Mouse (Mus musculus) liver, embryonic 12.5 days (tissue): Measurements from ENCODE around the gene Ccm2. TPM values are rescaled to one million over a fixed set of nuclear protein-coding genes. Genes with fewer than 3 reads are reported as not detected.
A peak's percentile ranks its signal among the peaks of the same experiment; 100 is the strongest.

Experiments
- ATAC-seq: fragments of 200-750 bp; cut with Nextera tagmentation; 2 replicates; pipeline ENCODE4 v1.8.0; 2017; ENCODE audit warnings: moderate number of reproducible peaks, mild to moderate bottlenecking, moderate library complexity
- H3K27ac ChIP-seq: fragments of 300-500 bp; sonication (generic); 2 replicates; pipeline ENCODE4 v1.5.1; 2016; ENCODE audit warnings: mild to moderate bottlenecking
- H3K27me3 ChIP-seq: fragments of 300-500 bp; sonication (generic); replicated peaks from 2 replicates; pipeline ENCODE4 v1.6.1; 2016; ENCODE audit warnings: mild to moderate bottlenecking, moderate library complexity
- H3K36me3 ChIP-seq: fragments of 300-500 bp; sonication (generic); 2 replicates; pipeline ENCODE4 v1.6.1; 2016; ENCODE audit warnings: mild to moderate bottlenecking, moderate library complexity
- H3K4me1 ChIP-seq: fragments of 300-500 bp; sonication (generic); 2 replicates; pipeline ENCODE4 v1.6.1; 2016
- H3K4me2 ChIP-seq: fragments of 300-500 bp; sonication (generic); 2 replicates; pipeline ENCODE4 v1.6.1; 2016; ENCODE audit warnings: mild to moderate bottlenecking, moderate library complexity
- H3K4me3 ChIP-seq: fragments of 300-500 bp; sonication (generic); 2 replicates; pipeline ENCODE4 v1.5.1; 2016; ENCODE audit warnings: mild to moderate bottlenecking, moderate library complexity
- H3K9ac ChIP-seq: fragments of 300-500 bp; sonication (generic); 2 replicates; pipeline ENCODE4 v1.6.1; 2016; ENCODE audit warnings: mild to moderate bottlenecking, moderate library complexity
- H3K9me3 ChIP-seq: fragments of 300-500 bp; sonication (generic); replicated peaks from 2 replicates; pipeline ENCODE4 v1.6.1; 2016; ENCODE audit warnings: mild to moderate bottlenecking, moderate library complexity
- WGBS: fragments of 180-500 bp; shearing (Covaris S2); methylation state at CpG from one replicate; pipeline ENCODE4 v1.1.7; 2016; ENCODE audit not compliant: insufficient replicate concordance; 5-methylcytosine and 5-hydroxymethylcytosine counted together
- polyA plus RNA-seq: library from polyadenylated mRNA; unstranded; fragments of >200 nt; fragmentation: Nextera tagmentation; extraction: Ambion mirVana; gene quantifications from 2 replicates; pipeline ENCODE4 v1.2.1, GENCODE M21; 2016

Gene Ccm2
- 57.9 and 60.0 TPM in 2 replicates for polyA plus RNA-seq

DNA sequence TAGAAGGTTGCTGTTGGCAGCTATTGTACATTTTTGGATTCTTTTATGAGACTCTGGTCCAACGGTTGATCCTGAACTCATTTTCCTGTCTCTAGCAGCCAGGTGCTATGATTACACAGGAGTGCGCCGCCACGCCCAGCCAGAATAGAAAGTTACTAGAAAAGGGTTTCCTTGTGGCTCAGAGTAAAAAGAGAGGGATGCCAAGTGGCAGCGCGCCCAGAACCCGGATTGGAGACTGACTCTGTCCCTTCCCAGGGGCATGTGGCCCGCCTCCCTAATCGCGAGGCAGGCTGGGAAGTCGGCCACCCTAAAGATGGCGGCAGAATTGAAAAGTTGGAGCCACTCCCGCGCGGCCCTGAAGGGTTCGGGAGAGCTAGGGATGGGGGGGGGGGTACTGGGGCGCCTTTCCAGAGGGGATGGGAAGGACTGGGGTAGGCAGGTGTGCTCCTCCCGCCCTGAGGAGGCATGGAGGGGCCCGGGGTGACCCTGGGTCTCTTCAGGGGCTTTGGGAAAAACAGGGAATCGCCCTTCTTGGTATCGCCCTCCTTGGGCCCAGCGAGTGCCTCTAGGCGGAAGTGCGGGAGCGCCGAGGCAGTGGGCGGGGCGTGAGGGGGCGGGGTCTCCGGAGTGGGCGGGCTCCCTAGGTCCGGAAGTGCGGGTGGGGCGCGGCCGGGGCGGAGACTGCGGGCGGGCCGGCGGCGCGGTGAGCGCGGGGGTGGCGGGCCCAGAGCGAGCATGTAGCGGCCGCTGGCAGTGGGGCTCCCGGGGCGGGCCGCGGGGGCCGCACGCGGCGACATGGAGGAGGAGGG is at the start of gene Ccm2:
TSS of gene Ccm2 (plus strand) at position 683 of the 809 bp plus-strand sequence.
- Histone ChIP-seq H3K9ac (peak within 1 kb of the TSS; percentile 95), H3K27ac (peak within 1 kb of the TSS; percentile 98), H3K4me1 (peaks cover 48% of the 10 kb centered on the region), H3K4me2 (peak within 1 kb of the TSS; percentile 88), H3K27me3 (no peaks in the 10 kb centered on the region), H3K36me3 (peaks cover 20% of the 10 kb centered on the region), H3K4me3 (peak within 1 kb of the TSS; percentile 95), H3K9me3 (no peaks in the 10 kb centered on the region)
- peak; percentile 96 for ATAC-seq
- 0% methylated on average over 36 of the region's 57 CpGs for WGBS

DNA sequence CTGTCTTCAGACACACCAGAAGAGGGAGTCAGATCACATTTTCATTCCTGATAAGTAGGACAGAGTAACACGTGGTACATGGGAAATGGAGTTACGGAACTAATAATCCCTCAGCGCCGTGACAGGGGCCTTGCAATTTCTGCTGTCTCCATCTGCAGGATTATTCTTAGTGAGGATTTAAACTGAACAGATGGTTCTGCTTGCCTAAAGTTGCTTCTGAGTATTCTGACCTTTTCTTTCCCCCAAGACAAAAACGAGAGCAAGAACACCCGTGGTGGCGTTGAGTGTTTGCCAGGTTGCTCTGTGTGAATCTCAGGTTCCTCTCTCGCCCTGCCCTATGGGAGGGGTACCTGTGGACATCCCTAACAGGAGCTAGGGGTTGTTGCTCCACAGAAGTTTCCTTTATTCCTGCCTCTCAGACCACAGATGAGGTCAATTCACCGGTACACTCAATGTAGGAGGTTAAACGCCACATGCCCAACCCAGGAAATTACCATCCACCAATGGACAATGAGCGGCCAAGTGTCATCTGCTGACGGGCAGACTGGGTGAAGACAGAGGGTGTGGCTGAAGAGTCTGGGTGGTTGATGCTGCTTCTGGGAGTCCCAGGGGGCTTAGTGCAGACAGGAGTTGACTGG is 49.3 kb upstream of the Ccm2 start:
- Histone ChIP-seq H3K4me3 (no peak overlapping the region), H3K27ac (no peak overlapping the region), H3K4me2 (no peak overlapping the region), H3K4me1 (no peaks in the 10 kb centered on the region), H3K36me3 (no peaks in the 10 kb centered on the region), H3K9ac (no peak overlapping the region), H3K9me3 (no peaks in the 10 kb centered on the region), H3K27me3 (no peaks in the 10 kb centered on the region)
- 69% methylated on average over 12 of the region's 12 CpGs for WGBS
- no peak for ATAC-seq

DNA sequence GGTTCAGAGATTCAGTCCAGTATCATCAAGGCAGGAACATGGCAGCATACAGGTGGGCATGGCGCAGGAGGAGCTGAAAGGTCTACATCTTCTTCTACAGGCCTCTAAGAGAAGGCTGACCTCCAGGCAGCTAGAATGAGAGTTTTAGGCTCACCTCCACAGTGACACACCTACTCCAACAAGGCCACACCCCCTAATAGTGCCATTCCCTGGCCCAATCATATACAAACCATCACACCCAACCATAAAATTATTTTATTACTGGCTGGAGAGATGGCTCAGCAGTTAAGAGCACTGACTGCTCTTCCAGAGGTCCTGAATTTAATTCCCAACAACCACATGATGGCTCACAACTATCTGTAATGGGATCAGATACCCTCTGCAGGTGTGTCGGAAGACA is 44.2 kb upstream of the Ccm2 start:
- Histone ChIP-seq H3K36me3 (no peaks in the 10 kb centered on the region), H3K4me1 (no peaks in the 10 kb centered on the region; the same call in 1 of the 2 replicates), H3K9ac (no peak overlapping the region), H3K9me3 (no peaks in the 10 kb centered on the region), H3K4me2 (no peak overlapping the region), H3K4me3 (no peak overlapping the region), H3K27ac (no peak overlapping the region), H3K27me3 (no peaks in the 10 kb centered on the region)
- 88% methylated on average over 2 of the region's 2 CpGs for WGBS
- ATAC-seq = no peak

DNA sequence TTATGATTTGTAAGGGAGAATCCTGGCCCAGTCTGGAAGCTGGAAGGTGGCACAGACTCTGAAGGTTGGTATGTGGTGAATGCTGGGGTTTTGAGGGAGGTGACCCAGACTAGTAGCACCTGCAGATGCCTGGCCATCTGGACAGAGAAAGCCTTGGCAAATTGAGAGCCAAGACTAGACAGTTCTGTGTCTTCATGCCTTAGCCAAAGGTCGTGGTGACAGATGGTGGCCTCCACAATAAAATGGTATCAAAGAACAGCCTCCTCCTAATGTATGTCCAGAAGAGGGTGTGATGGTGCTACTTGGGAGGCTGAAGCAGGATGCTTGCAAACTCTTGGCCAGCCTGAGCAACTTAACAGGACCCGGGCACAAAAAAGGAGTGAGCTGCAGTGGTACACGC is 42.5 kb upstream of the Ccm2 start:
- no peaks in the 10 kb centered on the region for H3K27me3 ChIP-seq
- no peak for ATAC-seq
- 49% methylated on average over 3 of the region's 3 CpGs for WGBS
- H3K9ac ChIP-seq = no peak overlapping the region
- H3K36me3 ChIP-seq = no peaks in the 10 kb centered on the region
- no peak overlapping the region for H3K4me2 ChIP-seq
- no peaks in the 10 kb centered on the region; the same call in 1 of the 2 replicates for H3K4me1 ChIP-seq
- no peak overlapping the region for H3K27ac ChIP-seq
- no peak overlapping the region for H3K4me3 ChIP-seq
- H3K9me3 ChIP-seq = no peaks in the 10 kb centered on the region

DNA sequence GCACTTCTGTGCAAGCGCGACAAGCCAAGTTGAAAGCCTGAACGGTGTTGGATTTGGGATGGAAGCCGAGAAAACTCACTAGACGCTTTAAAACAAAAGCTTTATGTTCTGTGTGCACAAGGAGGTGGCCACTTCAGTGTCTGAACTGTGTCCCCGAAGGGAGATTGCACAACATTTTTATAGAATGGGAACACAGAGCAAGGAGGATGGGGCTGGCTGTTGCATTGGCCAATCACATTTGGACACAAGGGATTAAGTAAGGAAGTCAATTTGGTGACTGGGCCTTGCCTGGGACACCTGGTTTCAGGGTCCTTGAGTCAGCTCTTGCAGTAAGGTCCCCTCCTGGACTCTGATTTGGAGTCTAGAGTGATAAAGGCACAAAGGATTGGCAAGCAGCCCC is 42.0 kb upstream of the Ccm2 start:
- Histone ChIP-seq H3K9me3 (no peaks in the 10 kb centered on the region), H3K9ac (no peak overlapping the region), H3K27me3 (no peaks in the 10 kb centered on the region), H3K27ac (no peak overlapping the region), H3K4me1 (no peaks in the 10 kb centered on the region; the same call in 1 of the 2 replicates), H3K36me3 (no peaks in the 10 kb centered on the region), H3K4me2 (no peak overlapping the region), H3K4me3 (no peak overlapping the region)
- 75% methylated on average over 6 of the region's 6 CpGs for WGBS
- ATAC-seq = peak; percentile 31; the same call in 1 of the 2 replicates

DNA sequence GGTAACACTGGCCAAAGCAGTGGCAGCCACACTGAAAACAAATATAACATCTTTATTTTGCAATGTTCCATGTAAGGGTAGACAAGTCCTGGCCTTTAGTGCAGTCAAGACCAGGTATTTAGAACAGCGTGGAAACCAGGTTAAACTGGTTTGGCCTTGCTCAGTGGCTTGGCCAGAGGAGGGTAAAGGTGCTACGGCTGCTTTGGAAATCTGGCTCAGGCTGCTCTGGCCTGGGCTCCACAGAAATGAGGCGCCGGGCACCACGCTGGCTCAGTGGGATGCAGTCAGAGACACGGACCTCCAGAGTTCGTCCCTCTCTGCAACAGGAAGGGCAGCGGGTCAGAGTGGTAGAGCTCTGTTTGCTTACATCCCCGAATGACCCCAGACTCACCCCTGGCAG is 40.2 kb upstream of the Ccm2 start:
- Histone ChIP-seq H3K4me1 (no peaks in the 10 kb centered on the region; the same call in 1 of the 2 replicates), H3K36me3 (no peaks in the 10 kb centered on the region), H3K4me2 (no peak overlapping the region), H3K27me3 (no peaks in the 10 kb centered on the region), H3K4me3 (no peak overlapping the region), H3K9ac (no peak overlapping the region), H3K9me3 (no peaks in the 10 kb centered on the region), H3K27ac (no peak overlapping the region)
- WGBS = 67% methylated on average over 9 of the region's 9 CpGs
- 0 out of 2 replicates have a peak, but pooled peaks have one; percentile 9 for ATAC-seq

DNA sequence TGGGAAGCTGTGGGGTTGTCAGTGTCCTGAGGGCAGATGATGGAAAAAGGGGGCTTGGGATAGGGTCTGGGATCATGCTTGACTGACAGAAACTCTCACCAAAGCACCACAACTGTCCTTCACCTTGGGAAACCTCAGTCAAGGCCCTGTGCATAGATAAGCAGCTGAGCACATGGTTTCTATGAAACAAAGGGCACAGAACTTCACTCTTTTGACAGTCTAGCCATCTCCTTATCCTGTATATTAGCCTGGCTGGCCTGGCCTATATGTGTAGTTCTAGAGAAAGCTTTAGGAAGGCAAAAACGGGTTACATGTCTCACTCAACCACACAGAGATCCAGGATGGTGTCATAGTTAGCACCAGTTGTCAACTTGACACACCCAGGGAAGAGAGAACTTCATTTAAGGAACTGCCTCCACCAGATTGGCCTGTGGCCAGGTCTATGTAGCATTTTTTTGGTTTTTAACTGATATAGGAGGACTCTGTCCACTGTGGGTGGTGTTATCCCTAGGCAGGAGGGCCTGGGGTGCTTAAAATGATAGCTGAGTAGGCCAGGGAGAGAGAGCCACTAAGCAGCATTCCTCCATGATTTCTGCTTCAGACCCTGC is 38.3 kb upstream of the Ccm2 start:
- H3K27ac ChIP-seq = no peak overlapping the region
- WGBS = 40% methylated on average over 1 of the region's 1 CpGs
- no peaks in the 10 kb centered on the region for H3K9me3 ChIP-seq
- no peak overlapping the region for H3K4me2 ChIP-seq
- no peak overlapping the region for H3K4me3 ChIP-seq
- no peak for ATAC-seq
- no peaks in the 10 kb centered on the region; the same call in 1 of the 2 replicates for H3K4me1 ChIP-seq
- H3K9ac ChIP-seq = no peak overlapping the region
- H3K27me3 ChIP-seq = no peaks in the 10 kb centered on the region
- H3K36me3 ChIP-seq = no peaks in the 10 kb centered on the region

DNA sequence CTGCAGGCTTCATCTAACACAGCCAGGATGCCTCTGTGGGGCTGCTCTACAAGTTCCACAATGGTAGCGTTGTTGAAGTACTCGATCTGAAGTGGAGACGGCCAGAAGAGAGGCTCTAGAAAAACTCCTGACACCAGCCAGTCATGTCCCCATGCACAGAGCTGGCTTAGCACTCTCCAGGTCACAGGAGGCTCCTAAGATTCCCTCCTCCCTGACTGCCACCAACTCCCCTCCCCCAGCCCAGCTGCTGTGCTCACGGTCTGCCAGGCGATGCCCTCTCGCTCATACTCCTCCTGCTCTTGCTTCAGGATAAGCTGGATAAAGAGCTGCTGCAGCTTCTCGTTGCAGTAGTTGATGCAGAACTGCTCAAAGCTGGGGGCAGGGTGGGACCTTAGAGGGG is 31.9 kb upstream of the Ccm2 start:
- Histone ChIP-seq H3K9me3 (no peaks in the 10 kb centered on the region), H3K27me3 (peaks cover 5% of the 10 kb centered on the region; the same call in 1 of the 2 replicates), H3K9ac (no peak overlapping the region), H3K27ac (no peak overlapping the region), H3K4me2 (no peak overlapping the region), H3K4me3 (no peak overlapping the region), H3K36me3 (0 out of 2 replicates have a peak, but pooled peaks cover 7% of the 10 kb centered on the region), H3K4me1 (peaks cover 8% of the 10 kb centered on the region)
- 69% methylated on average over 7 of the region's 7 CpGs for WGBS
- no peak for ATAC-seq

DNA sequence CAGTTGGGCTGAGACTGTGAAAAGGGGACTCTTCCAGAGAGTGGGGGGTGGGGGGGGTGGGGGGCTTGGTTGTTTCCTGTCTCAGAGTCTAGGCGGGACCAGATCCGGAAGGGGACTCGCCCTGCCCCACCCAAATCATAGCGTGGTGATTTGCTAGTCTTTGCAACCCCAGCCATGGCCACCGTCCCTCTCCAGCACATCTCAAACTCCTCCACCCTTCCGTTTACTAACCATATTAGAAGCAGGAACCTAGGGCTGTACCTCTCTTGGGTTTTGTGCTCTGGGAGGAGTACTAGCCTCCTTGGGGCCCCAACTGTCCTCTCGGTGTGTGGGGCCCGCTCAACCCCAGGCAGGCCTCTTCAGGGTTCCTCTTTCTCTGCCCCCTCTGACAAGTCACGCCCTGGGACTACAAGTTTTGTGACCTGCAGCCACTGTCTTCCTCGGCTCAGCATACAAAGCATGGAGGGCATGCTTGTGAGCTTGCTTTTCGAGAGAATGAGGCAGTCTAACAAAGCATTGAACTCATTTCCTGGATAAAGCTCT is 27.1 kb upstream of the Ccm2 start:
- H3K9ac ChIP-seq = no peak overlapping the region
- peaks cover 5% of the 10 kb centered on the region; the same call in 1 of the 2 replicates for H3K27me3 ChIP-seq
- peak overlapping the region; percentile 16 for H3K4me3 ChIP-seq
- peaks cover 16% of the 10 kb centered on the region for H3K36me3 ChIP-seq
- peak overlapping the region; percentile 65; the same call in 1 of the 2 replicates for H3K27ac ChIP-seq
- no peaks in the 10 kb centered on the region for H3K9me3 ChIP-seq
- H3K4me1 ChIP-seq = peaks cover 28% of the 10 kb centered on the region
- peak; percentile 39; the same call in 1 of the 2 replicates for ATAC-seq
- peak overlapping the region; percentile 42 for H3K4me2 ChIP-seq
- WGBS = 9% methylated on average over 11 of the region's 11 CpGs

DNA sequence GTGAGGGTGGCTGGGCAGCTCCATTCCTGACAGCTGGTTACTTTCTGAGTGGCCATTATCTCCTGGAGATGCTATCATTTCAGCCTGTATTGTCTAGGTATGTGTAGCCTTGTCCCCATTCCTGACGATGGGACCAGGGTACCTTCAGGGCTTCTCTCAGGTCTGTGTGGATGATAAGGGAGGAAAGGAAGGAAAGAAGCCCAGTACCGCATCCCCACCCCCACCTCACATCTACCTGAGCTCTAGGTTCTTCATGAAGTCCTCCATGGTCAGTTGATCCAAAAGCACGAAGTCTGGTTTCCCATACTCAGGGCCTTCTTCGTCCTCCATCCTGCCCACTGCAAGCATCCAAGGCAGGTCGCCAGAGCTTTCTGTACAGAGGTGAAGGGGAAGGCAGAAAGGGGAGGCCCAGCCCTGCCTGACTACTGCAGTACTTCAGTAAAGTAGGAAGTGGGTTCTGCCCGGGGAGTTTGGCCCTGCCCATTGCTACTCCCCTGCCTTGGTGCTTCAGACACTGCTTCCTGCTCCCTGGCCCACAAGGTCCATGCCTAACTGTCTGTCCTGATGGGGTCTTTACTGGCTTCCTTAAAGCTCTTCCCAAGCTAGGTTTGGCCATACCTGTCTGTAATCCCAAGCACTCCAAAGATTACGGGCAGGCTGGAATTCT is 26.0 kb upstream of the Ccm2 start, which contains the start of gene Myo1g:
TSS of gene Myo1g (minus strand) at position 459 of the 667 bp plus-strand sequence.
- no peak for ATAC-seq
- 29% methylated on average over 7 of the region's 7 CpGs for WGBS

More for the DNA sequence above, 26.0 kb upstream of the Ccm2 start, which contains the start of gene Myo1g:
- Histone ChIP-seq H3K9ac (no peak within 1 kb of the TSS), H3K4me3 (peak within 1 kb of the TSS; percentile 16), H3K36me3 (peaks cover 22% of the 10 kb centered on the region), H3K9me3 (no peaks in the 10 kb centered on the region), H3K27ac (peak within 1 kb of the TSS; percentile 65; the same call in 1 of the 2 replicates), H3K4me1 (peaks cover 29% of the 10 kb centered on the region), H3K27me3 (peaks cover 5% of the 10 kb centered on the region; the same call in 1 of the 2 replicates), H3K4me2 (peak within 1 kb of the TSS; percentile 42)
